Mouse (Mus musculus): ENCODE results near the gene Tmem132b. TPM values are rescaled to one million over a fixed set of nuclear protein-coding genes. Genes with fewer than 3 reads are reported as not detected.

The Tmem132b gene
- total RNA-seq, 4 experiments from 2014 or later = 123 to 141 (median 129) TPM

DNA sequence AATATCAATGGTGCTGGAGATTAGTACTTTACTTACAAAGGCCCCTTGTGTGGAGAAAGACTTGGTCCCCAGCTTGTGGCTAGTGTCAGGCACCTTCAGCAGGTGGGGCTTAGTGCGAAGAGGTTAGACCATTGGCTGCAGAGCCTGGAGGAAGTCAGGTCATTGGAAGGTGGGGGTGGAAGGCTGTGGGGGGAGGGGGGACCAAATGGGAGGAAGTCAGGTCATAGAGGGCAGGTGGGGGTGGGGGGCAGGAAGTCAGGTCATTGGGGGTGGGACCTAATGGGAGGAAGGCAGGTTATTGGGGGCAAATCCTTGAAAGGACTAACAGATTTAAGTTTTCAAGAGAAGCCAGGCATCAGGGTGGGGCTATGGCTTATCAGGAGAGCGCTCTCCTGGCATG is 44.3 kb downstream of the Tmem132b start:
- DNase-seq (ENCODE audit: low spot score in 2 of 2) = no peak

DNA sequence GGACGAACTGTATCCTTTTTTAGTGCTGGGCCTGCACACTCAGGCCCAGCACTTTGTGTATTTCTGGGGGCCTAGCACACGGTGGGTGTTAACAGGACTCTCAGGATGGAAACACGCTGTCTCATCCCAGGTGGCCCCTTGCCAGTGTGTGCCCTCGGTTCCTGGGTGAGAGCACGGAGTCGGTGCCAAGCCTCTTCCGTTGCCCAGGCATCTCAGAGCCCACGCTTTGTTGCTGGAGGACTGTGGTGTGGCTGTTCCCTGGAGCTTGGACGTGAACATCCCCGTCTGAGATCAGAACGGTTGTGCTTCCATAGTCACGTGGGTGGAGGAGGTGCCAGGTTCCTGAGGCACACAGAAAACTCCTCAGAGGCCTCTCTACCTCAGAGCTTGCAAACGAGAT is 47.1 kb downstream of the Tmem132b start:
- DNase-seq (ENCODE audit: low spot score in 2 of 2) = peak; percentile 43 to 92

- no peak for DNase-seq (ENCODE audit: low spot score in 2 of 2)
Measured at GRCm38 (mm10) chr5:125579153-125579552, 47.6 kb downstream of the Tmem132b start.

DNA sequence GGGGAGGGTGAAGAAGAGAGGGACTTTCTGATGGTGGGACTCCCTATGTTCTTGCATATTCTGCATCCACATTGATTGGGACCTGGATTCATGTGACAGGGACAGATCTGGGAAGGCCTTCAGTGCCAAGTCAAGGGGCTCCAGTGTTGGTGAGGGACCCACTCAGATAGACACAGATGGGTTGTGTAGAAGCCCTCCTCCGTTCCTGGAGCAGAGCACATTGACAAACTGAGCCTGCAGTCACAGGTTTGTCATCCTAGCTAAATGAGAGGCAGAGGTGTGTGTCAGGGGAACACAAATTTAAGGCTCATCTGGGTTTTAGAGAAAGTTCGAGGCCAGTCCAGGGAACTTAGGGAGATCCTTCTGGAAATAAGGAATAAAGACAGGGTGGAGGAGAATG is 51.7 kb downstream of the Tmem132b start:
- DNase-seq (ENCODE audit: low spot score in 2 of 2) = no peak

- DNase-seq (ENCODE audit: low spot score in 2 of 2) = peak in 1 of 2 experiments; percentile 75
Measured at GRCm38 (mm10) chr5:125583836-125584235, 52.3 kb downstream of the Tmem132b start.

DNA sequence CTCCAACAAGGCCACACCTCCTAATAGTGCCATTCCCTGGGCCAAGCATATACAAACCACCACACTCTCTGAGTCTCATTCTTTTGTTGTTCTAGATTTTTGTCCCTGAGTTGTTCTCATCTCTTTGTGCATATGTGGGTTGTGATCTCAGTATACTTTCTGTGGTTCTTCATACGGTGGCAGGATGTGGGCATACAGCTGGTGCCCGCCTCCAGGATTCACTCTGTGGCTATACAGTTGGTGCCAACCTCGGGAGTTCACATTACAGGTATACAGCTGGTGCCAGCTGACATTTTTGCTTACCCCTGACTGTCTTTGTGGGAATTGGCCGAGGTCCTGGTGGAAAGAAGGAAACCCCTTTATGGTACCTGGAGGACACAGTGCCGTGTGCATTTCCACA is 53.6 kb downstream of the Tmem132b start:
- no peak for DNase-seq (ENCODE audit: low spot score in 2 of 2)

- DNase-seq (ENCODE audit: low spot score in 2 of 2) = no peak
Measured at GRCm38 (mm10) chr5:125588203-125588602, 56.6 kb downstream of the Tmem132b start.

- DNase-seq (ENCODE audit: low spot score in 2 of 2) = no peak
Measured at GRCm38 (mm10) chr5:125588876-125589667, 57.5 kb downstream of the Tmem132b start.

- no peak for DNase-seq (ENCODE audit: low spot score in 2 of 2)
Measured at GRCm38 (mm10) chr5:125598056-125598455, 66.5 kb downstream of the Tmem132b start.

DNA sequence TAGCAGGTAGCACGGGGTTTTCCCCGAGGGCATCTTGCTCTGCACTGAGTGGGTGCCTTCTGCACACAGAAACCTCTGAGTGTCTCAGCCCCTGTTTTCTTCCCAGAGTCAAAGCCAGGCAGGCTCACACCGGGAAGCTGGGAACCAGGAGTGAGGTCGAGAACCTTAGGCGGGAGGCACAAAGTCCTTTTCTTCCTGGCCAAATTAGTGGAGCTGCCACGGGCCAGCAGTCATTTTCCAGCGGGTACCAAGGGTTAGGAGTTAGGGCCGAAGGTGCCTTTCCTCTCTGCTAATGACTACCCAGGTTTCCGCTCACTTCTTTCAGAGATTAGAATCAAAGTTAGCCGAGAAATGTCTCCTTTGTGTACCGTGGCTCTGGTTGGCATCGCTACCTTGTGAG is 75.6 kb downstream of the Tmem132b start:
- DNase-seq (ENCODE audit: low spot score in 2 of 2) = no peak

DNA sequence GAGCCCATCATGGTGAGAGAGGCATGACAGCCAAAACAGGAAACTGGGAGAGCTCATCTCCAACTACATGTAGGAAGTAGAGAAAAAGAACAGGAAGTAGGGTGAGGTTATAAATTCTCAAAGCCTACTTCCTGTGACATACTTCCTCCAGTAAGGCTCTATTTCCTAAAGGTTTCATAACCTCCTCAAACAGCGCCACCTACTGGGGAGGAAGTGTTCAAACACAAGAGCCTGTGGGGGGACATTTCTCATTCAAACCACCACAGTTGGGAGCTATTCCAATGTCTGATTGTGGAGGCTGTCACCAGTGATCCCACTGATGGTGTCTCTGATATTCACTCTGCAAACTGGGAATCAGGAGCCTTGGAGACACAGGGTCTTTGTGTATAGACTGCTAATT is 78.4 kb downstream of the Tmem132b start:
- no peak for DNase-seq (ENCODE audit: low spot score in 2 of 2)

DNA sequence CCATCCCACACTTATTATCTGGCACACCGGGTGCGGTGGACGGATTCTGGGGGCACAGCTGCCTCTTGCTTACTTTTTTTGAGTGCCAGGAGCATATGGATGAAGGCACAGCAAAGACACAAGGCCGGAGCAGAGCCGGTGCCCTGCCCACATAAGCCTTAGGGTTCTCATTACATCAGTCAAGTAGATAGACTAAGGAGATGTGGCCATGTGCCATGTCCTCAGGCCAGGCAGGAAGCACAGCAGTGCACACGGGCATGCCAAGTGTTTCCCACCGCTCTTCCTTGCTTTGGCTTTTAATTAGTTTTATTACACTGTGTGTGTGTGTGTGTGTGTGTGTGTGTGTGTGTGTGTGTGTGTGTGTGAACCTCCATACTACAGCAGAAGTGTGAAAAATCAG is 80.9 kb downstream of the Tmem132b start:
- no peak for DNase-seq (ENCODE audit: low spot score in 2 of 2)

GRCm38 (mm10) chr5:125613136-125613535 is 81.6 kb downstream of the Tmem132b start:
- no peak for DNase-seq (ENCODE audit: low spot score in 2 of 2)

GRCm38 (mm10) chr5:125614348-125614747 is 82.8 kb downstream of the Tmem132b start:
- DNase-seq (ENCODE audit: low spot score in 2 of 2) = no peak

DNA sequence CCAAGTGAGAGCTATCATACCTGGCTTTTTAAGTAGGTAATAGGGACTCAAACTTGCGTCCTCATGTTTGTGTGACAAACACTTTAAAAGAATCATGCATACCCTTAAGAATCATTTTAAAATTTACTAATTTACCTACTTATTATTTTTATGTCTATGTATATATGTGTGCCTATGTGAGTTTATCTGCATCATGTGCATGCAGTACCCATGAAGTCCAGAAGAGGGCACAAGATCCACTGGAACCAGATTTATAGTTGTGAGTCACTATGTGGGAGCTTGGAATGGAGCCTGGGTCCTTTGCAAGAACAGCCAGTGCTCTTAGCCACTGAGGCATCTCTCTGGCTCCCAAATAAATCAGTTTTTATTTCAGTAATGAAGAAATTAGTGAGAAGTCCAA is 85.5 kb downstream of the Tmem132b start:
- DNase-seq (ENCODE audit: low spot score in 2 of 2) = no peak

DNA sequence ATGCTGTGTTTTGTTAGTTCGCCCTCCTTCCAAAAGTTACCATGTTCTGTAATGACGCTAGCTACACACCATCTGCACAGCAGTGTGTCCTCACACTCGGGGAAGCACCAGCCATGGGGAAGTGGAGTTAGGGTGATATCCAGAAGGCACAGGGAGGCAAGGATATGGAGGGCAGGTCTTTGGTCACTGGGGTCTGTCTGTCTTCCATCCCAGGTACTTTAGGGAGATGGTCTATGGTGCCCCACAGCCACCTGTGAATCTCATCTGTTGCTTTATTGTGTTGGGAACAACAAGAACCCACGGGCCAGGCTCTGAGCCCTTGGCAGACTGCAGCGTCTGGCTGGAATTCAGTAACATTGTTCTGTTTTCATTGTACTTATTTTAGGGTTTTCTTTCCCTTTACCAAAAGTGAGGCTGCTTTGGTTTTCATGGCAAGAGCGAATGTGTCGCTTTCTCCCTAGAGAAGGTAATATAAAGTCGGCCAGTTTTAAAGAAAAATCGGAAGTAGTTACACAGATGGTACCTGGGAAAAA is 96.3 kb downstream of the Tmem132b start:
- peak in 1 of 2 experiments; percentile 30 for DNase-seq (ENCODE audit: low spot score in 2 of 2)

DNA sequence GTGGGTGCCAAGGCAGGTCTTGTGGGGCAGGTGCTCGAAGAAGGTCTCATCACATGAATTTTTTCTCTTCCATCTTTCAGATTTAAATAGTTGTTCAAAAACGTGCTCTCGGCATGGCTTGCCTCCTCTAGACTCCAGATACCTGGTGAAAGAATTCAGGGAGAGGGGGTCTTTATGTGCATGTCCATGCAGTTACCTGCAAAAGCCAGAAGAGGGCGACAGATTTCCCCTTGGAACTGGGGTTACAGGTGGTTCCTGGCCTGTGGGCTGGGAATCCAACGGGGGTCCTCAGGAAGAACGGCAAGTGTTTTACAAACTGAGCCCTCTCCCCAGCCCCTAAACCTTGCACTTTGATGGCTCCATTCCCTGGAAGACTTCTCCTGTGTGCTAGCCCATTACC is 103.1 kb downstream of the Tmem132b start:
- DNase-seq (ENCODE audit: low spot score in 2 of 2) = no peak

DNA sequence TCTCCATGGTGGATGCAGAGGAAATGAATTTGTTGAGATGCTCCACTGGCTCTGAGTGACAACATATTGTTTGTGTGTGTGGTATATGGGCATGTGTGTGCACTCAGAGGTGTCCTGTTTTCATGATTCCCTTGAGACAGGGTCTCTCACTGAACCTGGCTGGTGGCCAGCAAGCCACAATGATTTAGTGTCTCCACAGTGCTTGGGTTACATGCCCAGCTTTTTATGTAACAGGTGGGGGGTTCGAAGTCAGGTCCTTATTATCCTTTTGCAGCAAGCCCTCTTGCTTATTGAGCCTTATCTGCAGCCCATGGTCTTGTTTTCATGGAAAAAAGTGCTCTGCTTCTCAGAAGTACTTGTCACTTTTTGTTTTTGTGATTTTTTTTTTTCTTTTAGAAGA is 109.4 kb downstream of the Tmem132b start:
- DNase-seq (ENCODE audit: low spot score in 2 of 2) = no peak

DNA sequence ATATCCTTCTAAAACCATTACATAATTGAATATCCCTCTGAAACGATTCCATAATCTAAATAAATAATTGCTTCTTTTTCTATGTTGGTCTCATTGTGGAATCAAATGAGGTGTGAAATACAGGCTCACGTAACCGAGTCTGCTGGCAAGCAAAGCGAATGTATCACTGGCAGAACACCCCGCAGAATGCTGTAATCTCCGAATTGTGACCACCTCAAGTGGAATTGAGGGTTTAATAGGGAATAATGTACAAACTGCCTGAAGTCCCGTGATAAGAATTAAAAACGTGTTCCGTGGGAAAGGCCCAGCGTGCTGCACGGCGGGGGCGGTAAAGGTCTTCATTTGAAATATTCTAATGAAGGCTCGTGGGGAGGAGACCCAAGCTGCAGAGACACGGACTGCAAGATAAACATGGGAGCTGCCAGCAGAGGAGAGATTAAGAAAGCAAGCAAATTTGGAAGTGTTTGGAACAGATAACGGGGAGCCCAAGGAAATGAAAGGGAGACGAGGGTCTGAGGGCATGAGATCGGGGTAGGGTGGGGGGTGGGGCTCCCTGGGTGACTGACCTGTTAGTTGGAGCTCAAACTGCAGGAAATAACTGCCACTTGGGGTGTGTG is 110.1 kb downstream of the Tmem132b start:
- no peak for DNase-seq (ENCODE audit: low spot score in 2 of 2)

GRCm38 (mm10) chr5:125648236-125648635 is 116.7 kb downstream of the Tmem132b start:
- no peak for DNase-seq (ENCODE audit: low spot score in 2 of 2)

- DNase-seq (ENCODE audit: low spot score in 2 of 2) = no peak
Measured at GRCm38 (mm10) chr5:125649982-125650381, 118.4 kb downstream of the Tmem132b start.

GRCm38 (mm10) chr5:125658101-125658500 is 126.5 kb downstream of the Tmem132b start:
- DNase-seq (ENCODE audit: low spot score in 2 of 2) = peak in 1 of 2 experiments; percentile 34

Data from left cerebral cortex, adult 8-10 months (tissue).